Comparison of ENCODE assay signal across 10 mouse cellular contexts in the genomic region with DNA sequence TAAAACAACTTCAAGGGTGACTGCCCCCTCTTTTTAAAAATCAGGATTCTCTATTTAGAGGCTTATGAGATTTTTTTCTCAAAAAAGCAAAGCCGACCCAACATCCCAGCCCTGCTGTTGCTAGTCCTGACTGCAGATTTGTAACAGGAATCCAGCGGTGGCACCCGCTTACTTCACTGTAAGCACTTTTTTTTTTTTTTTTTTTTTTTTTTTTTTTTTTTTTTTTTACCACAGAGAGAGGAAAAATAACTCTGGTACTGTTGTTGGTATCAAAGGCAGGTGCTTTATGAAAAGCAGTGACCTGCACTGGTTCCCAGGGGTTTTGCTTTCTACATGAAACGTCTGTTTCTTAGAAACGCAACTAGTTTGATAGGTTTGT. TPM values are rescaled to one million over a fixed set of nuclear protein-coding genes. Genes with fewer than 3 reads are reported as not detected.
DNase-seq lines count a peak whose midpoint lies in the region; ATAC-seq and TF ChIP-seq lines count a peak whose summit lies in the region.
"Had no signal": no experiment of that assay in that cellular context is flagged by ENCODE, and none has a peak within 500 bp of the region (broad histone marks: within the 10 kb centered on the region; RNA-seq: fewer than 3 reads in every experiment).

No protein-coding gene starts in this region.

- ATAC-seq in CD4-positive, CD25-positive, alpha-beta regulatory T cell, adult 4 months: no peak
- no peak for ATAC-seq in liver, embryonic 15.5 days (ENCODE audit: insufficient read depth)

- peak; percentile 18 for DNase-seq in CD4-positive, CD25-positive, alpha-beta regulatory T cell, adult 2 months (ENCODE audit: low read depth, low spot score)
- no peak for DNase-seq in CH12.LX (ENCODE audit: extremely low read depth)
- DNase-seq in hindbrain, embryonic 10.5 days (ENCODE audit: low spot score): no peak
- no peak for DNase-seq in gastrocnemius, postnatal 36 days
- DNase-seq in left cerebral cortex, postnatal 4 days: no peak
- no peak for DNase-seq in kidney, postnatal 10 days

- TF ChIP-seq EP300 in CH12.LX (IDR thresholded peaks at IDR 0.05; ENCODE audit: low read length): no peak

- H3K4me1 ChIP-seq in CH12.LX (ENCODE audit: control insufficient read depth in 1 of 2, insufficient read depth in 2 of 2): peaks cover 5 to 9% of the 10 kb centered on the region in 2 experiments
- peaks cover 11% of the 10 kb centered on the region for H3K4me1 ChIP-seq in hindbrain, embryonic 10.5 days (replicated peaks)
- H3K4me1 ChIP-seq in liver, embryonic 15.5 days (replicated peaks): peaks cover 11% of the 10 kb centered on the region

- WGBS in hindbrain, embryonic 10.5 days: 12% methylated on average over 5 of the region's 5 CpGs
- 12% methylated on average over 5 of the region's 5 CpGs for WGBS in liver, embryonic 15.5 days (ENCODE audit: insufficient replicate concordance)

- TF ChIP-seq RAD21 in CH12.LX (IDR thresholded peaks at IDR 0.05; ENCODE audit: low read depth, low read length): no peak

- H3K4me3 ChIP-seq in CH12.LX (replicated peaks in 1 of 3; ENCODE audit: low read depth in 2 of 3, low read length in 2 of 3, poor library complexity in 1 of 3): no peak overlapping the region
- H3K4me3 ChIP-seq in hindbrain, embryonic 10.5 days: peak overlapping the region; percentile 57
- peak overlapping the region; percentile 56; the same call in 1 of the 2 replicates for H3K4me3 ChIP-seq in liver, embryonic 15.5 days (replicated peaks)

- no peak for TF ChIP-seq POLR2A in CH12.LX (IDR thresholded peaks at IDR 0.05; ENCODE audit: low read depth, low read length)

- H3K9me3 ChIP-seq in CH12.LX (replicated peaks; ENCODE audit: low read length): no peaks in the 10 kb centered on the region
- no peaks in the 10 kb centered on the region for H3K9me3 ChIP-seq in hindbrain, embryonic 10.5 days
- H3K9me3 ChIP-seq in liver, embryonic 15.5 days (replicated peaks): no peaks in the 10 kb centered on the region

- H3K9ac ChIP-seq in CH12.LX (ENCODE audit: insufficient read depth, low read depth): no peak overlapping the region
- H3K9ac ChIP-seq in liver, embryonic 15.5 days: no peak overlapping the region

- peaks cover 6% of the 10 kb centered on the region for H3K27me3 ChIP-seq in CH12.LX (replicated peaks)
- peaks cover 46% of the 10 kb centered on the region for H3K27me3 ChIP-seq in hindbrain, embryonic 10.5 days (ENCODE audit: insufficient read depth, poor library complexity, severe bottlenecking)
- H3K27me3 ChIP-seq in liver, embryonic 15.5 days: peaks cover 43% of the 10 kb centered on the region

- no peak for TF ChIP-seq CTCF in CH12.LX (conservative IDR thresholded peaks at IDR 0.05 in 1 of 2, IDR thresholded peaks at IDR 0.05 in 1 of 2; ENCODE audit: low read depth in 2 of 2, low read length in 2 of 2)

- in situ Hi-C loops in CH12.LX (cut with MboI; ENCODE audit: low pct_ligation_motif_present, low pct_unique_long_range_greater_than_20kb, low sequenced_read_pairs): no loop called here

- no peaks in the 10 kb centered on the region for H3K36me3 ChIP-seq in CH12.LX (replicated peaks in 1 of 2; ENCODE audit: control insufficient read depth in 1 of 2, insufficient read depth in 1 of 2, low read length in 1 of 2)
- H3K36me3 ChIP-seq in hindbrain, embryonic 10.5 days: no peaks in the 10 kb centered on the region
- H3K36me3 ChIP-seq in liver, embryonic 15.5 days (replicated peaks): no peaks in the 10 kb centered on the region

- dilution Hi-C loops in CH12.LX (cut with MboI; ENCODE audit: extremely low pct_ligation_motif_present, extremely low pct_unique_long_range_greater_than_20kb, low sequenced_read_pairs): no loop called here

- H3K4me2 ChIP-seq in CH12.LX (ENCODE audit: insufficient read depth, low read depth, poor library complexity, severe bottlenecking): no peak overlapping the region
- H3K4me2 ChIP-seq in liver, embryonic 15.5 days: peak overlapping the region; percentile 74

- H3K79me2 ChIP-seq in CH12.LX (replicated peaks; ENCODE audit: control insufficient read depth, extremely low read depth, insufficient read depth, poor library complexity, severe bottlenecking): no peaks in the 10 kb centered on the region

- no peak overlapping the region for H3K27ac ChIP-seq in CH12.LX (ENCODE audit: insufficient read depth, low read depth)
- no peak overlapping the region for H3K27ac ChIP-seq in hindbrain, embryonic 10.5 days
- H3K27ac ChIP-seq in liver, embryonic 15.5 days (replicated peaks): no peak overlapping the region

- intact Hi-C loops in gastrocnemius, postnatal 36 days (cut with DNase I): loop anchor here (5.0 kb wide), 1 partner anchor 218 kb away; no protein-coding TSS in a partner anchor
- intact Hi-C loops in left cerebral cortex, postnatal 4 days (cut with DNase I): loop anchor here (5.0 to 10.0 kb wide), 2 partner anchors 100 to 223 kb away; no protein-coding TSS in a partner anchor

TF ChIP-seq in CH12.LX, 34 proteins besides CTCF, POLR2A, EP300 and RAD21:
- no peak for TF ChIP-seq MAX (IDR thresholded peaks at IDR 0.05; ENCODE audit: low read length)
- peak; percentile 75 for TF ChIP-seq ZNF384 (IDR thresholded peaks at IDR 0.05; ENCODE audit: low read depth, low read length)

RNA-seq across cellular contexts. Expression of a gene that starts 0.8 kb away (rescaled TPM):
- not detected for polyA plus RNA-seq in CD4-positive, CD25-positive, alpha-beta regulatory T cell, adult 4 months (2017; shearing (Covaris generic))
- not detected in 2 replicates for total RNA-seq in CH12.LX (2012; rRNA removed)
- total RNA-seq in CH12.LX (2014; rRNA removed): not detected in 2 replicates
- not detected in 2 replicates for polyA plus RNA-seq in CH12.LX (2012; ENCODE audit: insufficient read length, low read depth)
- polyA plus RNA-seq in hindbrain, embryonic 10.5 days (2016; fragmentation: Nextera tagmentation; extraction: Ambion mirVana): 1.5 and 1.9 TPM in 2 replicates
- polyA plus RNA-seq in liver, embryonic 15.5 days (2015; fragmentation: Nextera tagmentation; extraction: Ambion mirVana): 1.1 and 1.4 TPM in 2 replicates
- total RNA-seq in gastrocnemius, postnatal 36 days (2021): 1 to 10 TPM; 3.8 to 4.0 TPM
- total RNA-seq in left cerebral cortex, postnatal 4 days (2021): 1 to 10 TPM; 1.8 to 2.1 TPM
- total RNA-seq: common myeloid progenitor, adult 5-6 weeks had no signal
- polyA plus RNA-seq: activated CD4-positive, CD25-positive, alpha-beta regulatory T cell, adult 4 months had no signal

RNA-seq across cellular contexts. Expression of a gene that starts 55.4 kb away (rescaled TPM):
- 1 to 10 TPM; 3.6 to 7.2 TPM for polyA plus RNA-seq in CD4-positive, CD25-positive, alpha-beta regulatory T cell, adult 4 months (2017; shearing (Covaris generic))
- total RNA-seq in CH12.LX (2012; rRNA removed) (8.1 and 8.6 TPM in 2 replicates), CH12.LX (2014; rRNA removed) (13.9 and 15.5 TPM in 2 replicates)
- polyA plus RNA-seq in CH12.LX (2012; ENCODE audit: insufficient read length, low read depth): 9.4 and 10.4 TPM in 2 replicates
- 2.3 and 2.6 TPM in 2 replicates for polyA plus RNA-seq in hindbrain, embryonic 10.5 days (2016; fragmentation: Nextera tagmentation; extraction: Ambion mirVana)
- polyA plus RNA-seq in liver, embryonic 15.5 days (2015; fragmentation: Nextera tagmentation; extraction: Ambion mirVana): 0.84 and 1.0 TPM in 2 replicates
- total RNA-seq in gastrocnemius, postnatal 36 days (2021): 10 to 100 TPM in 1 of 2 experiments, 1 to 10 TPM in 1; 8.7 to 10.0 TPM
- total RNA-seq in left cerebral cortex, postnatal 4 days (2021): 10 to 100 TPM; 30.9 to 32.7 TPM

Comparison
In these comparisons a context has a peak if more than half of its experiments do, and no peak if none do; other contexts are left out.
1. H3K4me3 ChIP-seq: peak in hindbrain, embryonic 10.5 days (single experiment) and liver, embryonic 15.5 days (single experiment); none in CH12.LX (0 of 3).